Mouse (Mus musculus): ENCODE data around the gene Sv2b.
A peak's percentile ranks its signal among the peaks of the same experiment; 100 is the strongest.
"Not testable (repeated sequence)": the region's sequence is repeated elsewhere in the genome, so short reads cannot be mapped to it uniquely, and the experiment has no call there.

Gene Sv2b

DNA sequence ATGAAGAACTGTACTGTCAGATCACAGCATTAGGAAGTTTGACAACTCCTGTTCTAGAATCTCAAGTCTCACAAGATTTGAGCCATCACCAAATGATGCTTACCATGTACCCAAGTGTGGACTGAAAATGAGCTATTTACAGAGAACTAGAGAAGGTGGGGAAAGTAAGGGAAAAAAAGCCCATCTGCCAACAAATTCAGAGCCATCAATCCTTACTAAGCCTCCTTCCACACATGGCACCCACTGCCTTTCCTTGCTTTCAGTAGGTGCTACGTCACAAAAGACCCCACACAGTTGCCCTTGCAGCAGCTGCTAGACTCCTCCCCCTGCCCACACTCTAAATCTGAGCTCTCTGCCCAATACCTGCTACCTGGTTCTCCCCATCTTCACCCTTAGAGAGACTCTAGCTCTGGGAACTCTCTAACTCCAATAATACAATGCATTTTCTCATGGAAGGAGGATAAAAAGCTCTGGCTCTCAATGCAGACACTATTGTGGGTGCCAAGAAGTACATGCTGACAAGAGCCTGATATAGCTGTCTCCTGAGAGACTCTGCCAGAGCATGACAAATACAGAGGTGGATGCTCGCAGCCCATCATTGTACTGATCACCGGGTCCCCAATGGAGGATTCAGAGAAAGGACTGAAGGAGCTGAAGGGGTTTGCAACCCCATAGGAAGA, 101.0 kb downstream of the Sv2b start:
- DNase-seq (ENCODE audit: low spot score) = no peak

DNA sequence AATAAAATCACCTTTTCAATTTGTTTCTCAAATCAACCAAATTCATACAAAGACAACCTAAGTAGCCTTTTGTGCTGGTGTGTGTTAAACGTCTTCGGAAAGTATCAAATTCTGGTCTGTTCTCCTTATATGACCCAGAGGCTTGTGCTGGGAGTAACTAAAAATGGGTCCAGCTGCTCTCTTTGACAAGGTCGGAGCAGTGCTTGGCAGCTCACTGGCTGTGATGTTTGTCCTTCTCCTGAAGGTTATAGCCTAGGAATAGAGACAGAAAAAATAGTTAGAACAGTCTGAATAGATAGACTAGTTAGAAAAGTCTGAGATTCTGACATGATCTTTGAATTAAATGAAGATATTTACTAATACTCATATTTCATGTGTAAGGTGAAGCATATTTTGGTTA, 102.4 kb downstream of the Sv2b start:
- no peak for DNase-seq (ENCODE audit: low spot score)

GRCm38 (mm10) chr7:75205386-75205785, 103.7 kb downstream of the Sv2b start:
- DNase-seq (ENCODE audit: low spot score) = no peak

DNA sequence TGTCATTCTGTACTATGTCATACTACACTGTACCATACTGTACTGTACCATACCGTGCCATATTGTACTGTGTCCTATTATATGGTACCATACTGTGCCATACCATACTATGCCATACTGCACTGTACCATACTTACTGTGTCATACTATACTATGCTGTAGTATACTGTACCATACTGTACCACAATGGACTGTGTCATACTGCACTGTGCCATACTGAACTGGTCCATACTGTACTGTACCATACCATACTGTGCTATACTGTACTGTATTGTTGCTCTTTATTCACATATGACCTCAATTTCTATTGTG, 114.2 kb downstream of the Sv2b start:
- not testable (repeated sequence) for DNase-seq (ENCODE audit: low spot score)

GRCm38 (mm10) chr7:75194158-75194918, 114.7 kb downstream of the Sv2b start:
- DNase-seq (ENCODE audit: low spot score) = no peak

- no peak for DNase-seq (ENCODE audit: low spot score)
These were observed 118.9 kb downstream of the Sv2b start for GRCm38 (mm10) chr7:75190192-75190591.

- DNase-seq (ENCODE audit: low spot score) = no peak
These were observed 134.0 kb downstream of the Sv2b start for GRCm38 (mm10) chr7:75175042-75175441.

DNA sequence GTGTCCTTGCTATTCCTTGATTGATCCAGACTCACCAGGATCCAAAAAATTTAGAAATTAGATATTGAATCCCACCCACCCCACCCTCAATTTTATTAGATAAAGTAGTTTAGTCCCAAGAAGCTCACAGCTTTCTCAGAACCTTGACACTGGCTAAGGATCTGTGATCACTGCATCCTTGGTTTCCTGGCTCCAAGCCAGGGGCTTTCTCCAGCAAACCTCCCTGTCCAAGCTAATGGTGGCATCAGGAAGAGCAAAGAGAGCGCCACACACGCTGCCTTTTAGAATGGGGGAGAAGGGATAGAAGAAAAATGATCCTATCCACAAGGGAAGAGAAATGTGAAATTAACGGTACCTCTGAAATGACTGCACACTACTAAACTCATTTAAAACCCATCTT, 141.6 kb downstream of the Sv2b start:
- no peak for DNase-seq (ENCODE audit: low spot score)

GRCm38 (mm10) chr7:75147174-75147573, 161.9 kb downstream of the Sv2b start:
- no peak for DNase-seq (ENCODE audit: low spot score)

- no peak for DNase-seq (ENCODE audit: low spot score)
These were observed 166.3 kb downstream of the Sv2b start for GRCm38 (mm10) chr7:75142800-75143199.

DNA sequence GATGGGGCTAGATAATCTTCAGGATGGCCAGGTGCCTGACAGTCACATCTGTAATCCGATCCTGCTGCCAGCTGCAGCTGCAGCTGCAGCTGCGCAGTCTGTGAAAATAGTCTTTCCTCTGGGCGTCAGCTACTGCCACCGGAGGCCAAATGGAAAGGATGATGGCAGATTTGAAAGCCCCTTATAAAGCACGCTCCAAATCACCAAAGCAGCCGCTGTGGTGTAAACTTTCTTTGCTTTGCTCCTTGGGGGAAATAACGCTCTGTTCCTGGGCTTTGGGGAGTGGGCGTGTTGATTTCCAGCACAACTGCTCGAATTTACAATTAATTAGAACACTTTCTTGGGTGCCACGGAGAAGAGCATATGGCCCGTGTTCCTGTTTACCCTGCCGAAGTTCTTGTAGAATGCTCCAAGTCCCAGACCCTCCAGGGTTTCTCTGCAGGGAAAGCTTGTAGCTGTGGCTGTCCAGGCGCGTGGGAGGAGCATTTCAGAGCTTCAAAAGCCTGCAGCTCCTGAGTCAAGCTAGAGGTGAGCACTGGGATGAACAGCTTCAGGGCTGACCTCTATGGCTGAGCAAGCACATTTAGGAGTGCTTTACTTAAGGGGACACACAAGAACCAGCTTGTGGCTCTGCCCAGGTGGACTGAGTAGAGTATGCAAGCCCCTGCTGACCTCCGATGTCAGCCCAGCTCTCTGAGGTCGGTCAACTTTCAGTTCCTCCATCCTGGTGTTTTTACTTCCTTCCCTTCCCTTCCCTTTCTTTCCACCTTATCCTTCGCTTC, 167.0 kb downstream of the Sv2b start:
- DNase-seq (ENCODE audit: low spot score) = peak; percentile 11

DNA sequence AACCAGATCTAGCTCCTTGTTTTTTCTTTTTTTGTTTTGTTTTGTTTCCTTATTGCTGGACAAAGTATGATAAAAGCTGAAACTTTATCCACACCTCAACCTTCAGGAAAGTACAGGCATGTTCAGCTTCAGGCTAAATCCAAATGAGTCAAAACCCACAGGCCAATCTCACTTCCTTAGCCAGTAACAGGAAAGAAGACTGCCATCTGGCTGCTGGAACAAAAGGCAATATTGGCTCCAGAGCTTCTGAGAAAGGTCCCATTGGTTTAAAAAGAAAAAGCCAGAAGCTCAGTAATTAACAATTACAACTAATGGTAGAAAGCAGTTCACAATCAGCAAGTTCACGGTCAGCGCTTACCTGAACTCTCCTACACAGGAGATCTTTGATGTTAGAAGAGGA, 169.8 kb downstream of the Sv2b start:
- no peak for DNase-seq (ENCODE audit: low spot score)

DNA sequence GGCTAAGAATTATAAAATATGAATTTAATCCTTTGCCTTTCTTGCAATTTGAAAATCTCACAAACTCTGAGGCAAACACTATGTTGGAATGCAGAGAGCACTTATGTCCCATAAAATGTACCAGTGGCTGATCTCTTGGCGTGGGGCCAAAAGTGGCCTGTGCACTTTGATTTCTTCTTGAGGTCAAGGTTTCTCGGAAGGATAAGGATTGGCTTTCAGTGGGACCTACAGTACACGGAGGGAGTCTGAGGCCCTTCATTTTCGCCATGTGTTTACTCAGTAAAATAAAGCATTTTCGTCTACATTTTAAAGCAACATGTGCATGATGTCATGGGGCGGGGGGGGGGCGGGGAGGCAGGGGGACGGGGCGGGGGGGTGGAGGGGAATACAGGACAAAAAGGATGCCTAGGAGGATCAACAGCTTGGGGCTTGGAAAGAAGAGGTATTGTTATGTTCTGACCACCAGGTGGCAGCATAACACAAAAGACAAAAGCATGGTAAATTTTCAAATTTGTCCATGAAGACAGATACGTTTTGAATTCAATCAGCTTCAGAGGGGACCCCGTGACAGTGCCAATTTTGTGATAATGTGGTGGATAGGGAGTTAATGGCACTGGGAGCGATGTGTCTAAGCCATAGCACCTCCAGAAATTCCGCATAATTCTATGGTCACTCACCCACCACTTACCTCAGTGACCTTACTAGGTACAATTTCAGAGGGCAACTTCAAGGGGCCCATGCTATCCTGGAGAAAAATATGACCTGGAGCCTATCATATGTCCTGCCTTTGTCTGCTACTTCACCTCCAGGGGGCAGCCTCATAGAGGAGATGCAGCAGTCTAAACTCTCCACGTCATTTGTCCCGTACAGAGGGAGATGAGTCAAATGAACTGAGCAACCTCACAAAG, 174.1 kb downstream of the Sv2b start:
- DNase-seq (ENCODE audit: low spot score) = no peak

DNA sequence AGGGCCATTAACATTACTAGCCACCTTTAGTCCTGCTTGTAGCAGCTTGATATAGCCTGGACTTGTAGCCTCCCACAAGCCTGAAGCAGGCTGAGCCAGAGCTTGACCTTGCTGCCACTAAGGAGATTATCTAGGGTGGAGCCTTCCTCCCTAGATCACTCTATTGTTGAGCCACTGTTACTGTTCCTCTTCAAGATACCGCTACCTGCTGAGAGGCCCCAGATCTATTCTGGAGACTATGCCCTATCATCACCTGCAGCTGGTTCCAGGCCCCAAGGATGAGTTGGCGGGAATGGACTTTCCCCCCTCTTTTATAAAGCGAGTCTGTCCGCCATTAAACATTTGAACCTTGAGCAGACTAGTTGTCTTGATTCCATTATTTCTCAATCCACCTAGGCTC, 181.0 kb downstream of the Sv2b start:
- no peak for DNase-seq (ENCODE audit: low spot score)

GRCm38 (mm10) chr7:75124067-75124466, 185.0 kb downstream of the Sv2b start:
- no peak for DNase-seq (ENCODE audit: low spot score)

DNA sequence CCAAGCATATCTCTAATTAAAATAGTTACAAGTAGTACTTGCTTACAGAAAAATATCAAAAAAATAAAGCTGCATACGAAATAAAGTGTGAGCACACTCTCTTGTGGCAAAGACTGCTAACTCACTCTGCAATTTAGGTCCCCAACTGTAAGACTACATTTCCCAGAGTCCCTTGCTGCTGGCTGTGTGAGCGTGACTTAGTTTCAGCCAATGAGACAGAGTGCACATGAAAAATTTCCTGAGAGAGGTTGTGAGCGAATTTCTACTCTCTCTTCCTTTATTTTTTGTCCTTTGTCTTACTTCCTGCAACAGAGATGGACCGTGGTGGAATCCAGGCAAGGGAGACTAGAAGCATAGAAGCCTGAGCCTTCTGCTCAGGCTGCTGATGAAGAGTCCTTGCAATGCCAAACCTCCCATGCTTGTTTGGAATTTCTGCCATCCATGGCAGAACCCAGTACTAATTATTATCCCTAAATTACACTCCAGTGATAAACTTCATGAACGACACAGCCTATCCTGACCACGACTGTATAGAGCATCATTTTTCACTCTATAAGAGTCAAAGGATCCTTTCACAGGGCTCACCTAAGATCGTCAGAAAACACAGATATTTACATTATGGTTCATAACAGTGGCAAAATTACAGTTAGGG, 190.9 kb downstream of the Sv2b start:
- DNase-seq (ENCODE audit: low spot score) = peak; percentile 48

GRCm38 (mm10) chr7:75110689-75111088, 198.4 kb downstream of the Sv2b start:
- DNase-seq (ENCODE audit: low spot score) = peak; percentile 52

GRCm38 (mm10) chr7:75107441-75107840, 201.6 kb downstream of the Sv2b start:
- DNase-seq (ENCODE audit: low spot score) = no peak

DNA sequence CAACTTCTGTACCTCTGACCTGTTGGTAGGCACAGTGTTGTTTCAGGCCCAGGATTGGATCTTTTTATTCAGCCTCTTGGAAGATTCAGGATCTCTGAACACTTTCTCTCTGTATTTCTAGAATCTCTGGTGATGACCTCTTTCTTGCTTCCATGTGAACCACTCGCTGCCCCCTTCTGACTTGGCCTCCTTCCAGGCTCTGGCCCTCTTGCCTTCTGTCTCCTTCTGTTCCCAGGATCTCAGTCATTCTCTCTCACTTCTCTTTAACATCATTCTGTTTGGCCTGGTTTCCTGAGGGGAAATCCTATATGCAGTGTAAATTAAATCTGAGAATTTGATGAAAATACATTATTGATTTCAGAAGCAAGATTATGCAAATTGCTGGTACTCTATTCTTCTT, 205.2 kb downstream of the Sv2b start:
- no peak for DNase-seq (ENCODE audit: low spot score)

- DNase-seq (ENCODE audit: low spot score) = no peak
These were observed 206.3 kb downstream of the Sv2b start for GRCm38 (mm10) chr7:75102536-75103332.

GRCm38 (mm10) chr7:75085473-75085872, 223.6 kb downstream of the Sv2b start:
- no peak for DNase-seq (ENCODE audit: low spot score)

All from layer of hippocampus, adult 9-10 months (tissue).